Mouse (Mus musculus) liver, embryonic 15.5 days (tissue): ENCODE data around the gene Cdk16. TPM values are rescaled to one million over a fixed set of nuclear protein-coding genes. Genes with fewer than 3 reads are reported as not detected.
A peak's percentile ranks its signal among the peaks of the same experiment; 100 is the strongest.

Experiments
- ATAC-seq: fragments of 200-750 bp; cut with Nextera tagmentation; 2 replicates; pipeline ENCODE4 v1.8.0; 2017; ENCODE audit warnings: moderate number of reproducible peaks, mild to moderate bottlenecking, moderate library complexity; ENCODE audit not compliant: insufficient read depth
- H3K27ac ChIP-seq: fragments of 300-500 bp; sonication (generic); replicated peaks from 2 replicates; pipeline ENCODE4 v1.5.1; 2015; ENCODE audit warnings: mild to moderate bottlenecking, inconsistent platforms
- H3K27me3 ChIP-seq: fragments of 300-500 bp; sonication (generic); 2 replicates; pipeline ENCODE4 v1.6.1; 2015; ENCODE audit warnings: mild to moderate bottlenecking, inconsistent platforms
- H3K36me3 ChIP-seq: fragments of 300-500 bp; sonication (generic); replicated peaks from 2 replicates; pipeline ENCODE4 v1.6.1; 2015; ENCODE audit warnings: moderate library complexity, mild to moderate bottlenecking, inconsistent platforms
- H3K4me1 ChIP-seq: fragments of 300-500 bp; sonication (generic); replicated peaks from 2 replicates; pipeline ENCODE4 v1.6.1; 2015; ENCODE audit warnings: inconsistent platforms
- H3K4me2 ChIP-seq: fragments of 300-500 bp; sonication (generic); 2 replicates; pipeline ENCODE4 v1.6.1; 2015; ENCODE audit warnings: moderate library complexity, mild to moderate bottlenecking, inconsistent platforms
- H3K4me3 ChIP-seq: fragments of 300-500 bp; sonication (generic); replicated peaks from 2 replicates; pipeline ENCODE4 v1.5.1; 2015; ENCODE audit warnings: mild to moderate bottlenecking, inconsistent platforms
- H3K9ac ChIP-seq: fragments of 300-500 bp; sonication (generic); 2 replicates; pipeline ENCODE4 v1.6.1; 2015; ENCODE audit warnings: moderate library complexity, mild to moderate bottlenecking, inconsistent platforms
- H3K9me3 ChIP-seq: fragments of 300-500 bp; sonication (generic); replicated peaks from 2 replicates; pipeline ENCODE4 v1.6.1; 2016; ENCODE audit warnings: inconsistent platforms
- WGBS: fragments of 180-500 bp; shearing (Covaris S2); methylation state at CpG from one replicate; pipeline ENCODE4 v1.1.7; 2015; ENCODE audit warnings: mixed read lengths; ENCODE audit not compliant: insufficient replicate concordance; 5-methylcytosine and 5-hydroxymethylcytosine counted together
- polyA plus RNA-seq: library from polyadenylated mRNA; unstranded; fragments of >200 nt; fragmentation: Nextera tagmentation; extraction: Ambion mirVana; gene quantifications from 2 replicates; pipeline ENCODE4 v1.2.1, GENCODE M21; 2015

Gene Cdk16
- polyA plus RNA-seq, result 34.3 and 37.4 TPM in 2 replicates

GRCm38 (mm10) chrX:20687519-20688067, at the start of gene Cdk16:
TSS of gene Cdk16 (plus strand) at chrX:20687954.
- no peaks in the 10 kb centered on the region for H3K27me3 ChIP-seq
- H3K9me3 ChIP-seq, result no peaks in the 10 kb centered on the region
- H3K4me2 ChIP-seq, result peak within 1 kb of the TSS; percentile 83
- peaks cover 28% of the 10 kb centered on the region for H3K4me1 ChIP-seq
- H3K4me3 ChIP-seq, result peak within 1 kb of the TSS; percentile 79
- ATAC-seq, result peak; percentile 92
- WGBS, result 15% methylated on average over 16 of the region's 16 CpGs
- H3K36me3 ChIP-seq, result peaks cover 16% of the 10 kb centered on the region
- H3K9ac ChIP-seq, result peak within 1 kb of the TSS; percentile 84
- H3K27ac ChIP-seq, result peak within 1 kb of the TSS; percentile 93

GRCm38 (mm10) chrX:20638141-20638540, 49.6 kb upstream of the Cdk16 start:
- no peak overlapping the region for H3K27ac ChIP-seq
- H3K27me3 ChIP-seq, result no peaks in the 10 kb centered on the region
- ATAC-seq, result no peak
- no peaks in the 10 kb centered on the region for H3K9me3 ChIP-seq
- no peaks in the 10 kb centered on the region for H3K4me1 ChIP-seq
- no peak overlapping the region for H3K4me3 ChIP-seq
- no peak overlapping the region for H3K4me2 ChIP-seq
- H3K9ac ChIP-seq, result no peak overlapping the region
- 82% methylated on average over 2 of the region's 2 CpGs for WGBS
- H3K36me3 ChIP-seq, result peaks cover 82% of the 10 kb centered on the region

DNA sequence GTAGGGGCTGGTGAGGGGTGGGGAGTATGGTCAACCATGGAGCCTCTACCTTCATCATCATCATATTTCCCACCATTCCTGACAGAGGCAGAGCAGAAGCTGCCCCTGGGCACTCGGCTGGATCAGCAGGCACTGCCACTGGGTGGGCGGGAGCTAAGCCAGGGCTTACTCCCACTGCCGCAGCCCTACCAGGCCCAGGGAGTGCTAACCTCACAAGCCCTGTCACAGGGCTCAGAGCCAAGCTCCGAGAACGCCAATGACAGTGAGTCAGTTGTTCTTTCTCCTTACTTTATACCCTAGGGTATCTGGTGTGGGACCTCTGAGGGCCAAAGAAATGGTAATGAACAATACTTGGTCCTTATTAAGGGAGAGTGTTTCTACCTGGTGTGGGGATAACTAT, 43.0 kb upstream of the Cdk16 start:
- Histone ChIP-seq H3K9me3 (no peaks in the 10 kb centered on the region), H3K36me3 (peaks cover 98% of the 10 kb centered on the region), H3K4me2 (no peak overlapping the region), H3K4me1 (no peaks in the 10 kb centered on the region), H3K27me3 (no peaks in the 10 kb centered on the region), H3K9ac (no peak overlapping the region), H3K4me3 (no peak overlapping the region), H3K27ac (no peak overlapping the region)
- 71% methylated on average over 5 of the region's 5 CpGs for WGBS
- ATAC-seq, result no peak

- 21% methylated on average over 5 of the region's 5 CpGs for WGBS
- Histone ChIP-seq H3K9ac (peak overlapping the region; percentile 57; the same call in 1 of the 2 replicates), H3K36me3 (no peaks in the 10 kb centered on the region), H3K4me2 (peak overlapping the region; percentile 83), H3K4me3 (peak overlapping the region; percentile 63), H3K4me1 (0 out of 2 replicates have a peak, but pooled peaks cover 12% of the 10 kb centered on the region), H3K9me3 (no peaks in the 10 kb centered on the region), H3K27ac (no peak overlapping the region), H3K27me3 (no peaks in the 10 kb centered on the region)
- ATAC-seq, result no peak
Measured at GRCm38 (mm10) chrX:20657593-20657992, 30.2 kb upstream of the Cdk16 start.

DNA sequence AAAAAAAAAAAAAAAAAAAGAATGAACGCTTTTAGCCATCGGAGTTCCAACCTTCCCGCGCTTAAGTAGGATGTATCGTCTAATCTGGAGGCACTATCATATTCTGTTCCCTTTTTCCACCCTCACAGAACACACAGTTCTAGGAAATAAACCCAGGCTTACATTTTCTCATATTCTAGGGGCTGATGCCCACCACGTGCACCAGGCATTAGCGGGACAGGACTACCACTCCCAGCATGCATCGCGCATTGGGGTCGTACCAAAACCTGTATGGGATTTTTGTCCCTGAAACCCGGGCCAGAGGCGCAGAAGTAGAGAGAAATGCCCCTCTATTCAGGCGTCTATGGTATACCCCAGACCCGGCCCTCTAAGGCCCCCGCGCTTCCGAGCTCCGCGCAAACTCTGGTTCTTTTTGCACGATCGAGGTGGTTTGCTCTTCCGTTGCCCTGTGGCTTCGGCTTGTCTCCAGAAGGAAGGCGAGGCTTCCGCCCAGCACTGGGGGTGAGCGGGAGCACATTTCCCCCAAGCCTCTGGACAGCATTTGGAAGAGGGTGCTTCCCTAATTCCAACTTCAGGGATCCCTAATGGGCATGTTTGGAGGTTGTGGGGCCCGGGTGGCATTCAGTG, 29.6 kb upstream of the Cdk16 start, which contains the start of gene Uba1:
Gene Uba1 (plus strand): TSS at position 301 of the 627 bp plus-strand sequence.
- 13% methylated on average over 27 of the region's 27 CpGs for WGBS
- peak within 1 kb of the TSS; percentile 63 for H3K4me3 ChIP-seq
- H3K9me3 ChIP-seq, result no peaks in the 10 kb centered on the region
- H3K9ac ChIP-seq, result peak within 1 kb of the TSS; percentile 57
- H3K27me3 ChIP-seq, result no peaks in the 10 kb centered on the region
- peak within 1 kb of the TSS; percentile 62 for H3K27ac ChIP-seq
- peak; percentile 78 for ATAC-seq
- 0 out of 2 replicates have a peak, but pooled peaks cover 12% of the 10 kb centered on the region for H3K4me1 ChIP-seq
- peak within 1 kb of the TSS; percentile 83 for H3K4me2 ChIP-seq
- H3K36me3 ChIP-seq, result no peaks in the 10 kb centered on the region

DNA sequence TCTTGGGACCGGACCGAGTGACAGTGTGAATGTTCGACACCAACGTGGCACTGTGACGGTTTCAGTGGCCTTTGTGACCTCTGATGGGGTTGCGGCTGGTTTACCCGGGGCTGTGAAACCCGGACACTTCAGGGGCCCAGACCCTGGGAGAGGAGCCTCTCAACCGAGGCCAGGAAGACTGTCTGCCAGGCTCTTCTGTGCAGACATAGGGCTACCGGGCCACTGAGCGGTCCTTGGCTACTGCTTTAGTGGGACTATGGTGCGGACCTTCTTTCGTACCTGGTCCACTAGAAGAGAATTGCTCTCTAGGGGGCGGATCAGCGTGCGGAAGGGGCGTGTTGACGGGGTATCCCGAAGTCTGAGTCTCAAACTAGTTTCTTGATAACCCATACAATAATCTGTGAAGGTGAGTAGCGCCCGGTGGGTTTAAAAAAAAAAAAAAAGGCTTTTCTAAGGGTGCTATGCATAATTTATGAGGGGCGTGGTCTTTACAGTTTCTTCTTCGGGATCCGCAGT, 28.8 kb upstream of the Cdk16 start:
- 12% methylated on average over 24 of the region's 24 CpGs for WGBS
- H3K4me3 ChIP-seq, result peak overlapping the region; percentile 63

DNA sequence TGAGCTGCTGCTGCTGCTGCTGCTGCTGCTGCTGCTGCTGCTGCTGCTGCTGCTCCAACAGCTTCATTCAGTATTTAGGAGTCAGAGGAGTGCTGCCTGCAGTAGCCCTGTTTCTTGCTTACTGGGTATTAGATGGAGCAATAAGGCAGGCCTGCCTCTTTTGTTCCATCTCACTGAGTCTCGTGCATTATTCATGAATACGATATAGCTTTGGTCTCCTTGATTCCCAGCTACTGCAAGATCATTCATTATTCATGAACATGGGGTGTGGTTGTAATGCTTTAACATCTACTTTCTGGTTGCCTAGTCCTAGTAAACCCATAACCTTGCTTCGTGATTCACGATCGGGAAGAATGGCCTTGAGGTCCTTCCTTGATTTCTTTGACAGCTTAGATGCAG, 25.4 kb upstream of the Cdk16 start:
- H3K9me3 ChIP-seq, result no peaks in the 10 kb centered on the region
- 0 out of 2 replicates have a peak overlapping the region, but pooled peaks have one; percentile 73 for H3K4me3 ChIP-seq
- H3K4me2 ChIP-seq, result no peak overlapping the region
- H3K27ac ChIP-seq, result no peak overlapping the region
- no peaks in the 10 kb centered on the region for H3K27me3 ChIP-seq
- ATAC-seq, result no peak
- peaks cover 32% of the 10 kb centered on the region for H3K4me1 ChIP-seq
- WGBS, result 34% methylated on average over 5 of the region's 5 CpGs
- no peak overlapping the region for H3K9ac ChIP-seq
- H3K36me3 ChIP-seq, result peaks cover 2% of the 10 kb centered on the region; the same call in 1 of the 2 replicates

More for the DNA sequence above, 28.8 kb upstream of the Cdk16 start:
- peaks cover 16% of the 10 kb centered on the region; the same call in 1 of the 2 replicates for H3K4me1 ChIP-seq
- no peak for ATAC-seq
- H3K27ac ChIP-seq, result peak overlapping the region; percentile 62
- no peaks in the 10 kb centered on the region for H3K27me3 ChIP-seq
- peak overlapping the region; percentile 57 for H3K9ac ChIP-seq
- H3K36me3 ChIP-seq, result no peaks in the 10 kb centered on the region
- H3K9me3 ChIP-seq, result no peaks in the 10 kb centered on the region
- H3K4me2 ChIP-seq, result peak overlapping the region; percentile 83

DNA sequence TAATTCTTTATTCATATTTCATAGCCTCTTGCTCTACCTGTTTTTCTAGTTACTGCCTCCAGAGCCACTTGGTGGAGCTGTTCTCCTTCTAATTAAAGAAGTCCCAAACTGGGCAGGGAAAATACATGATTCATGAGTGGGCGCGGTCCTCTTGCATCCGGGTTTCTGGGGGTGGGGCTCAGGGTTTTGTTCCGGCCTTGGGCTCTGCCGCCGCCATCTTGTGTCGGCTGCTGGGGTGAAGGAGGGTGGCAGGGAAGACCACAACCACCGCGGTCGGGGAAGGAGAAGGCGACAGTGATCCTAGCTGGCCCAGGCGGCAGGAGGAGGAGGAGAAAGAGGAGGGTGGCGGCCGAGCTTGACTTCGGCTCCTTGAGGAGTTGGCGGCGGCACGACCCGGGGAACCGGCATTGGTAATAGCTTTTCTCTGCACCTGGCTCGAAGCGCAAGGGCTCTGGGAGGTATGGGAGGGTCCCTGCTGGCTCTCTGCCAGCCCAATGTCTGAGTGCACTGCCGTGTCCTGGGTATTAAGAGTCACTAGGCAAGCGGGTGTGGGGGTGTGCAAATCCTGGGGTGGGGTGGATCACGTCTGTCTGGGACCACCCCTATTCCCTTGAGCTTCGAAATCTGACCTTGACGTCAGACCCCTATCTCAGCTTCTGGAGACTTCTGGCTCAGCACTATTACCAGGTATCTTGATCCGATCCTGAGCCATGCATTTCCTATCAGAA, 24.9 kb upstream of the Cdk16 start:
- Histone ChIP-seq H3K36me3 (peaks cover 7% of the 10 kb centered on the region), H3K4me2 (peak overlapping the region; percentile 70), H3K4me1 (peaks cover 32% of the 10 kb centered on the region), H3K9ac (peak overlapping the region; percentile 75), H3K4me3 (peak overlapping the region; percentile 73), H3K27ac (peak overlapping the region; percentile 77), H3K9me3 (no peaks in the 10 kb centered on the region), H3K27me3 (no peaks in the 10 kb centered on the region)
- peak; percentile 86 for ATAC-seq
- WGBS, result 19% methylated on average over 28 of the region's 28 CpGs

GRCm38 (mm10) chrX:20663444-20663790, 24.3 kb upstream of the Cdk16 start:
- ATAC-seq, result no peak
- 9% methylated on average over 9 of the region's 9 CpGs for WGBS

GRCm38 (mm10) chrX:20688068-20688547, 354 bp downstream of the Cdk16 start:
- peak overlapping the region; percentile 84 for H3K9ac ChIP-seq
- H3K9me3 ChIP-seq, result no peaks in the 10 kb centered on the region
- peak overlapping the region; percentile 83 for H3K4me2 ChIP-seq
- H3K36me3 ChIP-seq, result peaks cover 16% of the 10 kb centered on the region
- peak overlapping the region; percentile 93 for H3K27ac ChIP-seq
- H3K4me3 ChIP-seq, result peak overlapping the region; percentile 79
- H3K27me3 ChIP-seq, result no peaks in the 10 kb centered on the region
- peak; percentile 91 for ATAC-seq
- 21% methylated on average over 33 of the region's 33 CpGs for WGBS
- peaks cover 28% of the 10 kb centered on the region for H3K4me1 ChIP-seq

More at GRCm38 (mm10) chrX:20663444-20663790, 24.3 kb upstream of the Cdk16 start:
- Histone ChIP-seq H3K9ac (peak overlapping the region; percentile 75), H3K36me3 (peaks cover 13% of the 10 kb centered on the region), H3K4me1 (peaks cover 32% of the 10 kb centered on the region), H3K27ac (peak overlapping the region; percentile 77), H3K4me3 (peak overlapping the region; percentile 73), H3K27me3 (no peaks in the 10 kb centered on the region), H3K9me3 (no peaks in the 10 kb centered on the region), H3K4me2 (peak overlapping the region; percentile 70)

DNA sequence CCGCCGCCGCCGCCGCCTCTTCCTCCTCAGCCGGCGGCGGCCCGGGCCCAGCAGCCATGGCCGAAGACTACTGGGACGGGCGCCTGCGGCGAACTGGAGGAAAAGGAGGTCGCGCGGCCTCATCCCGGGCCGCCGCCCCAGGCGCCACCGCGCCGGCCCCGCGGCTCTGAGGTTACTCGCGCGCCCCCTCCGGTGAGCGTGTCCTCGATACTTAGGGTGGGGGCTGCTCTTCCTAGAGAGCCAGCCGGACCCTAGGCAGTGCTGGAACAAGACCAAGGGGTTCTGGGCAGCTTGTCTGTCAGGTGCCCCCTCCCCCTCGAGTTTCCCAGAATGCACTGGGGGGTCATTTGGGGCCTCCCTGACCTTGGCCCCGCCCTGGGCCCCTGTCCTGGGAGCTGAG, 861 bp downstream of the Cdk16 start:
- Histone ChIP-seq H3K36me3 (peaks cover 18% of the 10 kb centered on the region), H3K27me3 (no peaks in the 10 kb centered on the region), H3K4me2 (peak overlapping the region; percentile 83), H3K27ac (peak overlapping the region; percentile 93), H3K4me3 (peak overlapping the region; percentile 79), H3K4me1 (peaks cover 28% of the 10 kb centered on the region), H3K9me3 (no peaks in the 10 kb centered on the region), H3K9ac (peak overlapping the region; percentile 84)
- peak; percentile 38 for ATAC-seq
- WGBS, result 16% methylated on average over 33 of the region's 35 CpGs
